Mouse (Mus musculus) adrenal gland, postnatal 14 days (tissue): ENCODE data around the gene Wdr12. TPM values are rescaled to one million over a fixed set of nuclear protein-coding genes. Genes with fewer than 3 reads are reported as not detected.
"Not testable (repeated sequence)": the region's sequence is repeated elsewhere in the genome, so short reads cannot be mapped to it uniquely, and the experiment has no call there.

Experiments
- DNase-seq: peaks from one replicate; pipeline ENCODE4 v3.0.0; 2021; ENCODE audit warnings: mixed read lengths
- long read RNA-seq, 2 experiments: library from polyadenylated mRNA; stranded (forward); transcript quantifications; one replicate each; pipeline ENCODE4 v2.0.0; 2021
- total RNA-seq: library from RNA; stranded (reverse); gene quantifications from 2 replicates; pipeline ENCODE4 v1.2.3, GENCODE M21; 2021

Wdr12 gene
- 18.5 and 25.7 TPM in 2 replicates for total RNA-seq
- long read RNA-seq, experiment 1, full-length matches to known transcripts, result 37 of 39 reads
- long read RNA-seq, experiment 1, partial matches to known transcripts, result 0 of 39 reads
- long read RNA-seq, experiment 1, other reads (novel, unspliced or antisense), result 2 of 39 reads
- long read RNA-seq, experiment 2, full-length matches to known transcripts, result 26 of 30 reads
- long read RNA-seq, experiment 2, partial matches to known transcripts, result 2 of 30 reads
- long read RNA-seq, experiment 2, other reads (novel, unspliced or antisense), result 2 of 30 reads

GRCm38 (mm10) chr1:60098024-60098781, at the start of gene Wdr12, which contains the start of gene Carf:
Wdr12 (minus strand) TSS chr1:60098645.
Carf (plus strand) TSS chr1:60098247.
- peak; percentile 98 for DNase-seq

- no peak for DNase-seq
These were observed 38.9 kb upstream of the Wdr12 start for GRCm38 (mm10) chr1:60137346-60137745.

- DNase-seq, result peak; percentile 62
These were observed 19.4 kb upstream of the Wdr12 start for GRCm38 (mm10) chr1:60117721-60118455.

GRCm38 (mm10) chr1:60104582-60104981, 6.1 kb upstream of the Wdr12 start:
- DNase-seq, result no peak

- peak; percentile 11 for DNase-seq
These were observed 394 bp upstream of the Wdr12 start for GRCm38 (mm10) chr1:60098839-60099238.

GRCm38 (mm10) chr1:60097277-60098023, 995 bp downstream of the Wdr12 start:
- peak; percentile 78 for DNase-seq

- no peak for DNase-seq
These were observed 1.7 kb downstream of the Wdr12 start for GRCm38 (mm10) chr1:60096572-60097276.

GRCm38 (mm10) chr1:60076411-60076810, 22.0 kb downstream of the Wdr12 start:
- DNase-seq, result no peak

- no peak for DNase-seq
These were observed 22.9 kb downstream of the Wdr12 start for GRCm38 (mm10) chr1:60075590-60075989.

- DNase-seq, result no peak
These were observed 23.5 kb downstream of the Wdr12 start for GRCm38 (mm10) chr1:60074935-60075334.

- DNase-seq, result not testable (repeated sequence)
These were observed 27.7 kb downstream of the Wdr12 start for GRCm38 (mm10) chr1:60070725-60071124.

GRCm38 (mm10) chr1:60056310-60056709, 42.1 kb downstream of the Wdr12 start:
- DNase-seq, result no peak

GRCm38 (mm10) chr1:60054659-60055058, 43.8 kb downstream of the Wdr12 start:
- no peak for DNase-seq

GRCm38 (mm10) chr1:60047481-60047880, 51.0 kb downstream of the Wdr12 start:
- not testable (repeated sequence) for DNase-seq

GRCm38 (mm10) chr1:60044595-60044994, 53.9 kb downstream of the Wdr12 start:
- DNase-seq, result no peak

- peak; percentile 83 for DNase-seq
These were observed 55.5 kb downstream of the Wdr12 start, which contains the start of gene Ica1l for GRCm38 (mm10) chr1:60042796-60043469. Ica1l (minus strand) TSS chr1:60043184.

GRCm38 (mm10) chr1:60042398-60042795, 56.0 kb downstream of the Wdr12 start:
- DNase-seq, result no peak

- DNase-seq, result no peak
These were observed 63.4 kb downstream of the Wdr12 start for GRCm38 (mm10) chr1:60035044-60035443.
